Mouse (Mus musculus): ENCODE data around the gene Ssc4d. TPM values are rescaled to one million over a fixed set of nuclear protein-coding genes. Genes with fewer than 3 reads are reported as not detected.

Gene Ssc4d
- under 1 TPM; 0.57 to 0.95 TPM for total RNA-seq (2021)
- long read RNA-seq, experiment 1, result 0 reads
- long read RNA-seq, experiment 2, result 0 reads

- no peak for DNase-seq (ENCODE audit: low spot score)
These were observed at the start of gene Ssc4d for GRCm38 (mm10) chr5:135974365-135974764. Gene Ssc4d, minus strand, starts transcription at chr5:135974531.

DNA sequence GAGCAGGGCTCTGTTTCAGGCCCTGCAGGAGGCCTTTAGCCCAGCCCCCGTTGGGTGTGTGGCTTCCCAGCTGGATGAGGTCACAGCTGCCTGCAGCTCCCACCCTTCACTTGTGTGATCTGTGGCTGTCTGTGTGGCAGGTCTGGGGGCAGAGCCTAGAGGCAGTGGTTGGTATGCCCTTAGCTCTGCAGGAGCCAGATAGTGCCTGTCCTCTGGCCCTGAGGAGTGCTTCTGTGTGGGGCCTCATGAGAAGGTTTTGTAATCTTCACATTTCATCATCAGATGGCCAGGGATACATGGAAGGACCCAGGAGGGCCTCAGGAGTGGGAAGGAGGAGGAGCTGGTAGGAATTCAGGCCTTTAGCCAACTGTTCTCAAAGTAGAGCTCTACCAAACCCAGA, 45.6 kb upstream of the Ssc4d start:
- DNase-seq (ENCODE audit: low spot score), result peak; percentile 37

DNA sequence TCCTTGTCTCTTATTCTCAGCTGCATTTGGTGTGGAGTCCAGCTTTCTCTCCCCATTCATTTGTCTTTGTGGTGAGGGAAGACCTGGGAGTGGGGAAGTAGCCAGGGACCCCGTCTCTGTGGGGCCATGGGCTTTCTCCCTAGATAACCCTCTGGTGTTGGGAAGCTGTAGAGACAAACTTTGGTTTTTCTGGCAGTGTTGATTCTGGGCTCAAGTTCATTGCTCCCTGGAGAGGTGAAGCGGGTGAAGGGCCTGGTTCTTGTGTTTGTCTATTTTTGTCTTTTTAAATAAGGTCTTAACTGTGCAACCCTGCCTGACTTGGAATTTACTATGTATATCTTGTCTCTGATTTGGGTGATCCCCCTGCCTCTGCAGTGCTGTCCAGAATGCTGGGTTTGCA, 44.4 kb upstream of the Ssc4d start:
- no peak for DNase-seq (ENCODE audit: low spot score)

- DNase-seq (ENCODE audit: low spot score), result peak; percentile 48
These were observed 42.9 kb upstream of the Ssc4d start for GRCm38 (mm10) chr5:136017262-136017661.

DNA sequence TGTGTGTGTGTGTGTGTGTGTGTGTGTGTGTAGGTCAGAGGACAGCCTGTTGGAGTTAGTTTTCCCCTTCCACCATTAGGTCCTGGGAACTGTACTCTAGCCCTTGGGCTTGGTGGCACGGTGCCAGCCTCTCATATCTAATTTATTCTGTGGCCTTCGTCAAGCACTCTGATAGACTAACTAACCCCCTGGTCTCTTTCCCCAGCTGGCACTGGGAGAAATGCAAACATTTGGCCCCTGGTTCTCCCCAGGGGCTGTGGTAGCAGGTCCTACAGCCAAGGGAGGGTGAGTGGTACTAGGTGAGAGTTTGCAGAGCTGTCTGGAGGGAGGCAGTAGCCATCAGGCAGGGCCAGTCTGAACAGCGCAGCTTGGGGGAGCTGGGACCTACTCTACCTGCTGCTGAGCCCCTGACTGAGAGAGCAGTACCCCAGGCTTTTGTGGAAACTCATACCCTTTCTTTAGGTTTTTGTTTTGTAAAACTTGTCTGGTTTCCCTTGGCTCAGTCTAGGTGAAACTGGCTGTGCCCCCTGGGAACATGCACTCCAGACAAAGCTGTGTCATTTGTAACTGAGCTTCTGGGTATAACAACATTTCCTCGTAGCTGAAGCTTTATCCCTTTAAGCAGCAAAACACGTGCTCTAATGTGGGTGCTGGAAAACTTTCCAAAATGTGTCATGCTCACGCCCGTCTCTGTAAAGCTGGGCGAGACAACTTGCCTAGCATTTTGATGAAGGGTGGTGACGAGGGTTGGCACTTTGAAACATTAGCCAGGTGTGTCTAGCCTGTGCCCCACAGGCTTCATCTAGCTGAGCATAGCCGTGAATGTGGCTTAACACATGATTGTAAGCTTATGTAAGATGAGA, 41.9 kb upstream of the Ssc4d start:
- DNase-seq (ENCODE audit: low spot score), result no peak

GRCm38 (mm10) chr5:136015586-136015985, 41.3 kb upstream of the Ssc4d start:
- no peak for DNase-seq (ENCODE audit: low spot score)

DNA sequence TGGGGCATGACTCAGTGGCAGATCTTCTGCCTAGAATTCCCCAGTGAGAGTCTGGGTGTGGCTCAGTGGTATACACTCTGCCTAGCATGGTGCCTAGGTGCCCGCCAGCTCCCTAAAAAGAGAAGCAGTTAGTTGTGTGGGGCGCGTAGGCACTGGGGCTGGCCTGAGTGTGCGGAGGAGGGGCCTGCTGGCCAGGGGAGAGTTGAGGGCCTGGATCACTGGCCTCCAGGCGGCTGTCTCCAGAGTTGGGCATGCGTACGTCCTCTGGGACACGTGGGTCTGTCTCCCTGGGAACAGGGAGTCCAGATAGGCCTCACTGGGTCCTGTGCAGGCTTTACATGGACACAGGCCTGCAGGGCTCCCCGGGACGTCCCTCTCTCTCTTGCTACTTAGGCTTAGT, 40.5 kb upstream of the Ssc4d start:
- DNase-seq (ENCODE audit: low spot score), result no peak

GRCm38 (mm10) chr5:136007745-136008144, 33.4 kb upstream of the Ssc4d start:
- no peak for DNase-seq (ENCODE audit: low spot score)

- DNase-seq (ENCODE audit: low spot score), result no peak
These were observed 30.2 kb upstream of the Ssc4d start for GRCm38 (mm10) chr5:136004537-136004936.

GRCm38 (mm10) chr5:136002751-136003151, 28.4 kb upstream of the Ssc4d start:
- DNase-seq (ENCODE audit: low spot score), result no peak

DNA sequence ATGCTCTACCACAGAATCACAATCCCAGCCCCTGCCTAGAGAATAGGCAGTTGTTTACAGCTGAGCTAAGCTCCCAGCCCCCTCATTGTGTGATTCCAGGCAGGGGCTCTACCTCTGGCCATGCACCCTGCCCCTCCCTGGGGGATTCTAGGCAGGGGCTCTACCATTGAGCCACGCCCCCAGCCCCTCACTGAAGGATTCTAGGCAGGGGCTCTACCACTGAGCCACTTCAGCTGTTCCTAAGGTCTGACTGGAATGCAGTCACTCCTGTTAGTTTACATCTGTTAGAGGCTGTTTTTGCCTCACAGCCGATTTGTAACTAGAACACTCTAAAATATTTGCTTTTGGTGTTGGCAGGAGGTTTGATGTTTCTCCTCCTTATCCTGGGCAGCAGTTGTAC, 28.0 kb upstream of the Ssc4d start:
- no peak for DNase-seq (ENCODE audit: low spot score)

DNA sequence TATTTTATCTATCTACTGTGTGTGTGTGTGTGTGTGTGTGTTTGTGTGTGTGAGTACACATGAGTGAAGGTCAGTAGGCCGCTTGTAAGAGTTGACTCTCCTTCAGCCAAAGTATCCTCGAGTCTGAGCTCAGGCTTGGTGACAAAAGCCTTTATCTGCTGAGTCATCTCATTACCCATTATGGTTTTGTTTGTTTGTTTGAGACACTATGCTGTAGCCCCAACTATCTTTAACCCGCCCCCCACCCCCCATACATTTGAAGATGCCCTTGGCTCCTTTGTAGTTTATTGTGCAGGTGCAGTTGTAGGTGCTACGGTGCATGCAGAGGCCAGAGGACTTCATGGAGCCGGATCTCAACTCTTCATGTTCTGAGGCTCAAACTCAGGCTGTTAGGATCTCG, 26.9 kb upstream of the Ssc4d start:
- no peak for DNase-seq (ENCODE audit: low spot score)

GRCm38 (mm10) chr5:135996162-135996561, 21.8 kb upstream of the Ssc4d start:
- DNase-seq (ENCODE audit: low spot score), result no peak

DNA sequence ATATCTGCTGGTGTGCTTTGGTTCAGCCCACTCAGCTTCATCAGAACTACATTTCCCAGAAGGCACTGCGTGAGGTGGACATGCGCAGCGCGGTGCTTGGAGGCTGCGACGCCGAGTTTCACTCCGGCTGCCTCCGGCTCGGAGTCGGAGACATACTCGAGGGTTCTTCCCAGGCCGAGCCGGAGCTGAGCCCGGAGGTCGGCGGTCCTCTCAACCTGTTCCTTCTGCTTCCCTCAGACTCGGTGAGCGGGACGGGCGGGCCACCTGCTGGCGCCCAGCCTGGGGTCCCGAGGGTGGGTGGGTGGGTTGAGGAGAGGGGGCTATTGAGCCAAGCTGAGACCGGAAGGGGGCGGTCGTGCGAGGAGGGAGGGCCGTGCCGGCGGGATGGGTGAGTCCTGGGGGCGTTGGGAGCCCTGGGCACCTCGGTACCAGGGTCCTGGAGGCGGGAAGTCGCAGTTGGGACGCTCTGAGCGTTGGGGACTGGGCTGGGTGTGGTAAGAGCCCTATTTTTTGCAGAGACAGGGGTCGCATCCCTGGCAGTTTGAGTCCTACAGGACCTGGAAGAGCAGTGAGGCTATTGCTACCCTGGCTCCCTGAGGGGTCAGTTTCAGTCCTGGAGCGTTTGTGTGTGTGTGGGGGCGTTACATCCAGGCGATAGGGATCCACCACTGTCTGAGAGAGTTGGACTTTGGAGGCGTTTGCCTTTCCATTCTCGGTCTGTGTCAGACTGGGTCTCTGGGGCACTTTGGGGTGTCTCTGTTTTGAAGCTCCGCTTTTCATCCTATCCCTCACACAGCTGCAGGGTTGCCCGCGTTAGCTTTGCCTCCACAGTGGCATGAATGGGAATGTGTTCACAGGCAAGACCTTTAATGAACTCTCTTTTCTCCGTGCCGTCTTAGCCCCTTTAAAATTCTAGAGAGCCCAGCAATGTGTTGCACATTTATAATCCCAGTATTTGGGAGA, 20.7 kb upstream of the Ssc4d start, which contains the start of gene Dtx2:
TSS of gene Dtx2 (plus strand) at position 76 of the 963 bp plus-strand sequence.
- DNase-seq (ENCODE audit: low spot score), result peak; percentile 92

DNA sequence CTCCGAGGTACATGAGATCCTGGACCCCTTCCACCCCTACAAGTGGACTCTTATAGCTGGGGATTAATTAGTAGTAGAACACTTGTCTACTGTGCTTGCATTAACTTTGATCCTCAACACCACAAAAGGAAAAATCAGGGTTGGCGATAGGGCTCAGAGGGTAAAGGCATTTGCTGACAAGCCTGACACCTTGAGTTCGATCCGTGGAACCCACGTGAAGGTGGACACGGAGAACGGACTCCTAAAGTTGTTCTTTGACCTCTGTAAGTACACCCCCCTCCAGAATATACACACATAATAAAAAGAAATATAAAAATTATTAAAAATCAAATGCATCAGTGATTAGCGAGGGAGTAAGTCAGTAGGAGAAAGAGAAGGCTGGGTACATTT, 20.0 kb upstream of the Ssc4d start:
- DNase-seq (ENCODE audit: low spot score), result no peak

DNA sequence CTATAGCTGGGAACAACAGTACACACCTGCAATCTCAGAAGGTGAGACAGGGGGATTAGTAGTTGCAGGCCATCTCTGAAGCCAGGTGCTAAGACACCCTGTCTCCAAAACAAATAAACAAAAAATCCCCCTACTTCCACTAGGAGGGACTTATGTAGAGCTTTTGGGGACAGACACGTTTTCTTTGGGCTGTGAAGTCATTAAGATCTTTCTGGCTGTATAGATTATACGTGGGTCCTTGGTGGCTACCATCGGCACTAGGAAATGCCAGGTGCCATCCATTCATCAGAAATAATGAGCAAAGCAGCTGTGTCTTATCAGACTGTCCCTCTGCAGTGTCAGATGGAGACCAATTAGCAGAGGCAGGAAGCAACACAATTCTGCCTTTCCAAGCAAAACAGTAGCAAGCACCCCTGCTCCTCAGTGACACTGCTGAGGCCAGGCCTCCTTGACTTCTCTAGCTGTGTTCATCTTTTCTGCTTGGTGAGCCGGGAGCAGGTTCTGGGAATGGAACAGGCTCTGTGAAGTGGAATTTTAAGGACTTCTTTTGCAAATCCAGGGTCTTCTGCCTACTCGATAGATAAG, 19.1 kb upstream of the Ssc4d start:
- no peak for DNase-seq (ENCODE audit: low spot score)

DNA sequence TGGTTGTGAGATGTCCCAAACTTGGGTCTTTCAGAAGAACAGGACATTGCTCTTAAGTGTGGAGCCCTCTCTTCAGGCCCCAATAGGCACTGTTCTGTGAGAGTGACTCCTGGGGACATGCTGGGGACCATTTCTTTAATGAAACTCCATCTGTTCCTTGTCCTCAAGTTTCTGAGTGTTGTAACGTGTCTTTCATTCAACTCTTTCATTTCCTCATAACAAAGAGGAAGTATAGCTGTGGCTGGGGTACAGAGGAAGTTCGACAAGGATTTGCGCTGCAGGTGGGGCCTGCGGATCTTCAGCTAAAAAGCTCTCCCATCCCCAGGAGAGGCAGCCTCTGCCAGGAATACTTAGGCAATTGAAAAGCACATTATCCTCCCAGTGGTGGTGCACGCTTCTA, 16.3 kb upstream of the Ssc4d start:
- DNase-seq (ENCODE audit: low spot score), result no peak

- DNase-seq (ENCODE audit: low spot score), result no peak
These were observed 12.9 kb upstream of the Ssc4d start for GRCm38 (mm10) chr5:135987248-135987647.

DNA sequence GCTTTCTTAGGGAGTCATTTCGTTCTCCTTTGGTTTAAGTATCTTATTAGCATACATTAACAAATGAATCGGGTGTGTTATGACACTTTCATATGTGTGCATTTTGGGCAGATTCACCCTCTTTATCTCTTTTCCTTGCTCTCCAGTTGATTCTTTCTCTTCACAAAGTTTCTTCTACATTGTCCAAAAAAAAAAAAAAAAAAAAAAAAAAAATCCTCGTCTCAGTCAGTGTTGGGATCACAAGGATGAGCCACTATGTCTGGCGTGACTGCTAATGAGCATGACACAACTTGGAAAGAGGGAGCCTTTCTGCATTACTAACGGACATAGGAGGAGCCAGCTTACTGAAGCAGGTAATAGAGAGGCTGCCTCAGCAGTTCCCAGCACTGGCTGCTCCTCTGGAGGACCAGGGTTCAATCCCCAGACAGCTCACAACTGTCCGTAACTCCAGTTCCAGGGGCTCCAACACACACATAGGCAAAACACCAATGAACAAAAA, 10.3 kb upstream of the Ssc4d start:
- no peak for DNase-seq (ENCODE audit: low spot score)

DNA sequence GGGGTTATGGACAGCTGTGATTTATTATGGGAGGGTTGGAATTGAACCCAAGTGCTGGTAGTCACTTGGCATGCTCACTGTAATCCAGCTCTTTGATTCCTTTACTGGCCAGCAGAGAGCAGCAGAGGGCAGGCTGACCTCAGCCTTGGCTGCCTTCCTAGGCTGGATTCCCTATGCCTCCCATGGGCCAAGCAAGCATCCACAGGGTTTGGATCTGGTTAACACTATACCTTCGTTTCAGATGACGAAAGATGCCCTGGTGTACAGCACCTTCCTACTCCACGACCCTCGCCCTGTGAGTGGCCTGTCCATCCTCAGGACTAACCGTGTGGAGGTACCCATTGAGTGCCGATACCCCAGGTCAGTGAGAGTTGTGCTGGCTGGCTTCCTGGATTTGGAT, 8.1 kb upstream of the Ssc4d start:
- peak; percentile 78 for DNase-seq (ENCODE audit: low spot score)

DNA sequence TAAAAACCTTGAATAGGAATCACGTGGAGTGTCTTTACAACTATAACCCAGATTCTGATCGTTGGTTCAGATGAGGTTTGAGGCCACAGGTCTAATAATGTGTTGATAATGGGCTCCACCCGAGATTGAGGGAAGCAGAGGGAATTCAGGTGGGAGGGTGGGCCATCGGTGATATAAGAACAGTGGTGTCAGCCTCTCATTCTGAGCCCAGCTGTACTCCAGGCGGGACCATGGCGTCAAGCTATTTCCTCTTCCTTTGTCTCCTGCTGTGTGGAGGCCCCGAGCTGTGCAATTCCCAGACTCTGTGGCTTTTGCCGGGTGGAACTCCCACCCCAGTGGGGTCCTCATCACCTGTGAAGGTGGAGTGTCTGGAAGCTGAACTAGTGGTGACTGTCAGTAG, 5.6 kb upstream of the Ssc4d start, which contains the start of gene Zp3:
TSS of gene Zp3 (plus strand) at position 196 of the 400 bp plus-strand sequence.
- no peak for DNase-seq (ENCODE audit: low spot score)

DNA sequence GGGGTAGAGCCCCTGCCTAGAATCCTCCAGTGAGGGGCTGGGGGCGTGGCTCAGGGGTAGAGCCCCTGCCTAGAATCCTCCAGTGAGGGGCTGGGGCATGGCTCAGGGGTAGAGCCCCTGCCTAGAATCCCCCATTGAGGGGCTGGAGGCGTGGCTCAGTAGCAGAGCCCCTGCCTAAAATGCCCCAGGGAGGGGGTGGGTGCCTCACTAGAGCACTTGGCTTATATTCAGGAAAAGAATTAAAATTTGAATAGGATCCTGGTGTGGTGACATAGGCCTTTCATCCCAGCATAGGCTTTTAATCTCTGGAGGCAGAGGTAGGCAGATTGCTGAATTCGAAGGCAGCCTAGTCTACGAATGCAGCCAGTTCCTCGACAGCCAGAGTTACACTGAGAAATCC, 5.0 kb upstream of the Ssc4d start:
- no peak for DNase-seq (ENCODE audit: low spot score)

Measured in gastrocnemius, adult 18-20 months (tissue).